ENCODE assay signal across 16 mouse cellular contexts in the genomic region with DNA sequence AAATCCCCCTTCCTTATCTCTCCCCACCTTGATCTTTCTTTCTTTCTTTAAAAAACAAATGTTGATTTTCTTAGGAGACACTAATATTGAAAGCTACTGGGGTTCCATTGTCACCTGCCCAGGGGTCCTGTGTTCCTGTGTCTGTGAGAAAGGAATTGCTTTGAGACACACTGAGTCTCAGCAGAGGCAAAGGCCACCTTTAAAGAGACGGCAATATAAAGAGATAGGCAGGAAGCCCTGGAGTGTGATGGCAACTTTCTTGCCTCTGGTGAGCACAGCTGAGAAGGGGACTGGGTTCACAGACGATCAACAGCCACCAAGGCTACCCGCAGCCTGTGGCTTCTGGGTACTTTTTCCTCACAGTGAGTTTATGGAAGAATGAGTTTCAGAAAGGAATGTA.
"Had no signal": no experiment of that assay in that cellular context is flagged by ENCODE, and none has a peak within 500 bp of the region (broad histone marks: within the 10 kb centered on the region; RNA-seq: fewer than 3 reads in every experiment).

No protein-coding gene starts in this region.

- H3K36me3 ChIP-seq: limb, embryonic 12.5 days; liver, embryonic 13.5 days; lung, embryonic 15.5 days; neural tube, embryonic 15.5 days had no signal

- H3K4me2 ChIP-seq: limb, embryonic 12.5 days; liver, embryonic 13.5 days; lung, embryonic 15.5 days; neural tube, embryonic 15.5 days had no signal

- DNase-seq: kidney, postnatal 10 days; kidney, postnatal 4 days; liver; liver, embryonic 13.5 days; liver, postnatal 0 days; lung, postnatal 14 days; right cerebral cortex, adult 18-20 months; right cerebral cortex, postnatal 25 days; thymus, adult 18-20 months; thymus, postnatal 14 days had no signal

- H3K4me3 ChIP-seq: layer of hippocampus, adult 2 months; limb, embryonic 12.5 days; liver, embryonic 13.5 days; lung, embryonic 15.5 days; myocyte; neural tube, embryonic 15.5 days had no signal

- H3K4me1 ChIP-seq: limb, embryonic 12.5 days; liver, embryonic 13.5 days; lung, embryonic 15.5 days had no signal

- H3K27me3 ChIP-seq: limb, embryonic 12.5 days; liver, embryonic 13.5 days; lung, embryonic 15.5 days; neural tube, embryonic 15.5 days had no signal

- H3K9me3 ChIP-seq: limb, embryonic 12.5 days; liver, embryonic 13.5 days; lung, embryonic 15.5 days; neural tube, embryonic 15.5 days had no signal

- H3K27ac ChIP-seq: layer of hippocampus, adult 2 months; limb, embryonic 12.5 days; liver, embryonic 13.5 days; lung, embryonic 15.5 days; macrophage; neural tube, embryonic 15.5 days had no signal

- ATAC-seq: liver, postnatal 0 days had no signal

- H3K9ac ChIP-seq: limb, embryonic 12.5 days; liver, embryonic 13.5 days; liver, postnatal 0 days; lung, embryonic 15.5 days; neural tube, embryonic 15.5 days had no signal
